Mouse (Mus musculus) bone marrow, adult 2 months (tissue): Measurements from ENCODE around the gene Notch1.

ENCODE experiments used
- CTCF ChIP-seq: fragments of 200-500 bp; IDR thresholded peaks from 2 replicates; pipeline ENCODE4 v1.5.1; 2011; ENCODE audit warnings: low read length, control low read depth; ENCODE audit not compliant: control insufficient read depth, insufficient read depth
- POLR2A ChIP-seq: fragments of 200-500 bp; IDR thresholded peaks from 2 replicates; pipeline ENCODE4 v1.6.1; 2011; ENCODE audit warnings: low read depth, mild to moderate bottlenecking, control low read depth, low read length, borderline replicate concordance; ENCODE audit not compliant: control insufficient read depth

DNA sequence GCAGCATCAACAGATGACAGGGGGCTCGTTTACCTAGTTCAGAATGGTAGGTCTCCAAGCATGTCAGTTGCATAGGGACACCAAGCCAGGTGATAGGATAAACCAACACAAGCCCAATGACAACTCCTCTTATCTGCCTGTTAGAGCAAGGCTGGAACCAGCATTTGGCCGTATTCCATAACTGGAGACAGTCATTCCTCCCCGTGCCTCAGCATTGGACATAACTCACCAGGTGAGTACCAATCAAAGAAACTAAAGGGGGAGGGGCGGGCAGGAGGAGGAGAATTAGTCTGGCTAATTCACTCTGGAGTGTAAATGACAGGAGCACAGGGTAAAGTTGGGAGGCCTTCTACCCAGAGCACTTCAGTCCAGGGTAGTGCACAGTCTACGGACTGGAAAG, 21.5 kb downstream of the Notch1 start:
- TF ChIP-seq POLR2A (no peak), CTCF (no peak)
